Comparison of ENCODE assay signal across 8 mouse cellular contexts in genomic region chr2:30133613-30134377, GRCm38 (mm10). TPM values are rescaled to one million over a fixed set of nuclear protein-coding genes. Genes with fewer than 3 reads are reported as not detected.
DNase-seq lines count a peak whose midpoint lies in the region; ATAC-seq and TF ChIP-seq lines count a peak whose summit lies in the region.

TSS of gene Tbc1d13 (plus strand) at chr2:30133746.

- peak within 1 kb of the TSS; percentile 67 for H3K4me3 ChIP-seq in cortical plate, adult 2 months (ENCODE audit: insufficient read depth, low read length)
- H3K4me3 ChIP-seq in megakaryocyte, embryonic 14.5 days (replicated peaks): peak within 1 kb of the TSS; percentile 92

- no peaks in the 10 kb centered on the region for H3K27me3 ChIP-seq in megakaryocyte, embryonic 14.5 days (replicated peaks)

- TF ChIP-seq POLR2A in cortical plate, adult 2 months (IDR thresholded peaks at IDR 0.05; ENCODE audit: extremely low read depth, insufficient read depth, low read length): peak; percentile 99

- TF ChIP-seq CTCF in cortical plate, adult 2 months (IDR thresholded peaks at IDR 0.05; ENCODE audit: extremely low read depth, insufficient read depth, low read length): no peak

- no peaks in the 10 kb centered on the region for H3K9me3 ChIP-seq in megakaryocyte, embryonic 14.5 days

- peak within 1 kb of the TSS; percentile 36; the same call in 1 of the 2 replicates for H3K27ac ChIP-seq in cortical plate, adult 2 months (ENCODE audit: insufficient read depth, low read length)

- H3K36me3 ChIP-seq in megakaryocyte, embryonic 14.5 days (replicated peaks; ENCODE audit: low read length): peaks cover 40% of the 10 kb centered on the region

- peaks cover 2% of the 10 kb centered on the region; the same call in 1 of the 2 replicates for H3K4me1 ChIP-seq in cortical plate, adult 2 months (ENCODE audit: control insufficient read depth, insufficient read depth, low read length)
- peaks cover 49% of the 10 kb centered on the region for H3K4me1 ChIP-seq in megakaryocyte, embryonic 14.5 days

- ATAC-seq in activated CD4-positive, CD25-positive, alpha-beta regulatory T cell, adult 4 months: peak; percentile 92

- peak; percentile 99 for DNase-seq in gastrocnemius, adult 8-10 months (ENCODE audit: low spot score in 2 of 2)
- DNase-seq in hindlimb bud, embryonic 11.5 days (ENCODE audit: extremely low spot score, low read depth, low spot score): peak; percentile 69
- peak; percentile 96 to 98 for DNase-seq in left cerebral cortex, adult 8-10 months (ENCODE audit: low spot score in 2 of 2)
- peak; percentile 98 for DNase-seq in right cerebral cortex, postnatal 10 days (ENCODE audit: low spot score in 2 of 2)
- peak; percentile 98 for DNase-seq in urinary bladder, postnatal 25 days (ENCODE audit: low spot score)

RNA-seq across cellular contexts. Expression of gene Tbc1d13, which starts in this region (rescaled TPM):
- 1 to 10 TPM; 6.8 to 6.9 TPM for polyA plus RNA-seq in activated CD4-positive, CD25-positive, alpha-beta regulatory T cell, adult 4 months (2017; shearing (Covaris generic))
- 43.4 and 43.8 TPM in 2 replicates for polyA plus RNA-seq in cortical plate, adult 2 months (2012; rRNA removed)
- total RNA-seq in gastrocnemius, adult 8-10 months (2022): 10 to 100 TPM; 11.1 to 13.9 (median 11.2) TPM
- 10 to 100 TPM; 46.3 to 59.3 (median 49.1) TPM for total RNA-seq in left cerebral cortex, adult 8-10 months (2022)
- 18.0 and 28.7 TPM in 2 replicates for polyA plus RNA-seq in megakaryocyte, embryonic 14.5 days (2012; ENCODE audit: insufficient read depth, low replicate concordance)

Comparison
In these comparisons a context has a peak if more than half of its experiments do, and no peak if none do; other contexts are left out.
1. Peak in every context shown above with its lines: DNase-seq, ATAC-seq, H3K4me3 ChIP-seq and H3K27ac ChIP-seq.